In genomic region chr10:91591398-91591811, GRCm38 (mm10) we compare ENCODE assay signal across 13 mouse cellular contexts.
A peak's percentile ranks its signal among the peaks of the same experiment; 100 is the strongest.
DNase-seq lines count a peak whose midpoint lies in the region; ATAC-seq and TF ChIP-seq lines count a peak whose summit lies in the region.
"Had no signal": no experiment of that assay in that cellular context is flagged by ENCODE, and none has a peak within 500 bp of the region (broad histone marks: within the 10 kb centered on the region; RNA-seq: fewer than 3 reads in every experiment).

No protein-coding gene starts in this region.

- H3K27me3 ChIP-seq in forebrain, embryonic 13.5 days = no peaks in the 10 kb centered on the region
- no peaks in the 10 kb centered on the region for H3K27me3 ChIP-seq in forebrain, embryonic 11.5 days (ENCODE audit: control insufficient read depth, insufficient read depth, low read length)
- no peaks in the 10 kb centered on the region for H3K27me3 ChIP-seq in lung, embryonic 14.5 days (ENCODE audit: insufficient read depth, low read length)
- H3K27me3 ChIP-seq in neural tube, embryonic 14.5 days (ENCODE audit: control insufficient read depth, insufficient read depth, low read length) = no peaks in the 10 kb centered on the region
- H3K27me3 ChIP-seq in liver, postnatal 0 days (ENCODE audit: insufficient read depth, low read length) = no peaks in the 10 kb centered on the region

- H3K4me2 ChIP-seq in forebrain, embryonic 13.5 days = no peak overlapping the region
- H3K4me2 ChIP-seq in forebrain, embryonic 11.5 days (ENCODE audit: low read depth, low read length, severe bottlenecking) = no peak overlapping the region
- H3K4me2 ChIP-seq in lung, embryonic 14.5 days = no peak overlapping the region
- no peak overlapping the region for H3K4me2 ChIP-seq in neural tube, embryonic 14.5 days (ENCODE audit: low read depth, low read length)
- H3K4me2 ChIP-seq in liver, postnatal 0 days (ENCODE audit: low read depth, low read length) = no peak overlapping the region

- DNase-seq in forebrain, embryonic 11.5 days (ENCODE audit: low spot score) = no peak
- DNase-seq in lung, embryonic 14.5 days = peak; percentile 16
- DNase-seq in lung, postnatal 4 days = no peak
- peak; percentile 27 to 39 for DNase-seq in cerebellum, postnatal 36 days
- no peak for DNase-seq in liver, postnatal 0 days
- no peak for DNase-seq in adrenal gland, postnatal 25 days
- DNase-seq: adrenal gland, postnatal 36 days; gastrocnemius, postnatal 36 days; heart, postnatal 10 days; liver; lung, postnatal 10 days had no signal

- 39% methylated on average over 3 of the region's 3 CpGs for WGBS in forebrain, embryonic 13.5 days
- 76% methylated on average over 3 of the region's 3 CpGs for WGBS in forebrain, embryonic 11.5 days
- WGBS in lung, embryonic 14.5 days = 43% methylated on average over 3 of the region's 3 CpGs
- WGBS in neural tube, embryonic 14.5 days = 19% methylated on average over 3 of the region's 3 CpGs
- WGBS in liver, postnatal 0 days (ENCODE audit: insufficient replicate concordance) = 79% methylated on average over 3 of the region's 3 CpGs

- peak; percentile 51; the same call in 1 of the 2 replicates for ATAC-seq in forebrain, embryonic 13.5 days
- no peak for ATAC-seq in forebrain, embryonic 11.5 days (replicated peaks; ENCODE audit: low FRiP score)
- no peak; the same call in 1 of the 2 replicates for ATAC-seq in lung, embryonic 14.5 days (ENCODE audit: insufficient read depth)
- ATAC-seq in neural tube, embryonic 14.5 days (ENCODE audit: low read depth) = peak; percentile 74
- no peak for ATAC-seq in liver, postnatal 0 days

- no peaks in the 10 kb centered on the region for H3K9me3 ChIP-seq in forebrain, embryonic 13.5 days (replicated peaks)
- H3K9me3 ChIP-seq in forebrain, embryonic 11.5 days (ENCODE audit: control insufficient read depth, low read length) = no peaks in the 10 kb centered on the region
- no peaks in the 10 kb centered on the region for H3K9me3 ChIP-seq in lung, embryonic 14.5 days (ENCODE audit: low read depth, low read length)
- H3K9me3 ChIP-seq in neural tube, embryonic 14.5 days (ENCODE audit: control insufficient read depth, low read length) = no peaks in the 10 kb centered on the region
- no peaks in the 10 kb centered on the region for H3K9me3 ChIP-seq in liver, postnatal 0 days (ENCODE audit: low read length)

- H3K4me1 ChIP-seq in forebrain, embryonic 13.5 days = peaks cover 8% of the 10 kb centered on the region; the same call in 1 of the 2 replicates
- H3K4me1 ChIP-seq in forebrain, embryonic 11.5 days (replicated peaks; ENCODE audit: control insufficient read depth, insufficient read depth, low read length) = no peaks in the 10 kb centered on the region
- H3K4me1 ChIP-seq in lung, embryonic 14.5 days (ENCODE audit: insufficient read depth) = no peaks in the 10 kb centered on the region
- H3K4me1 ChIP-seq in neural tube, embryonic 14.5 days (ENCODE audit: control insufficient read depth, insufficient read depth, low read length) = no peaks in the 10 kb centered on the region
- no peaks in the 10 kb centered on the region for H3K4me1 ChIP-seq in liver, postnatal 0 days (ENCODE audit: insufficient read depth)

- no peak for TF ChIP-seq EP300 in liver, postnatal 0 days (IDR thresholded peaks at IDR 0.05; ENCODE audit: low read depth)

- H3K4me3 ChIP-seq in forebrain, embryonic 13.5 days = no peak overlapping the region
- H3K4me3 ChIP-seq in forebrain, embryonic 11.5 days (ENCODE audit: low read depth, low read length) = no peak overlapping the region
- no peak overlapping the region for H3K4me3 ChIP-seq in lung, embryonic 14.5 days (ENCODE audit: low read depth, low read length)
- H3K4me3 ChIP-seq in neural tube, embryonic 14.5 days (ENCODE audit: low read depth, low read length) = no peak overlapping the region
- H3K4me3 ChIP-seq in liver, postnatal 0 days (ENCODE audit: low read depth, low read length) = no peak overlapping the region

- no peak for TF ChIP-seq CTCF in lung, embryonic 14.5 days (IDR thresholded peaks at IDR 0.05; ENCODE audit: low read depth)
- TF ChIP-seq CTCF in liver, postnatal 0 days (IDR thresholded peaks at IDR 0.05; ENCODE audit: low read depth) = no peak

- no peak overlapping the region for H3K9ac ChIP-seq in forebrain, embryonic 13.5 days
- H3K9ac ChIP-seq in forebrain, embryonic 11.5 days (ENCODE audit: low read length) = no peak overlapping the region
- H3K9ac ChIP-seq in lung, embryonic 14.5 days = no peak overlapping the region
- no peak overlapping the region for H3K9ac ChIP-seq in neural tube, embryonic 14.5 days (replicated peaks; ENCODE audit: low read depth, low read length)
- no peak overlapping the region for H3K9ac ChIP-seq in liver, postnatal 0 days (replicated peaks)

- H3K27ac ChIP-seq in forebrain, embryonic 13.5 days = no peak overlapping the region
- no peak overlapping the region for H3K27ac ChIP-seq in forebrain, embryonic 11.5 days (ENCODE audit: low read depth, low read length)
- no peak overlapping the region for H3K27ac ChIP-seq in lung, embryonic 14.5 days (ENCODE audit: low read depth)
- H3K27ac ChIP-seq in neural tube, embryonic 14.5 days (ENCODE audit: low read depth, low read length) = no peak overlapping the region
- no peak overlapping the region for H3K27ac ChIP-seq in liver, postnatal 0 days (ENCODE audit: low read depth)

- no peaks in the 10 kb centered on the region for H3K36me3 ChIP-seq in forebrain, embryonic 13.5 days (ENCODE audit: poor library complexity, severe bottlenecking)
- H3K36me3 ChIP-seq in forebrain, embryonic 11.5 days (ENCODE audit: control insufficient read depth, insufficient read depth, low read length) = no peaks in the 10 kb centered on the region
- H3K36me3 ChIP-seq in lung, embryonic 14.5 days (ENCODE audit: insufficient read depth) = no peaks in the 10 kb centered on the region
- no peaks in the 10 kb centered on the region for H3K36me3 ChIP-seq in neural tube, embryonic 14.5 days (ENCODE audit: control insufficient read depth, insufficient read depth, low read length)
- H3K36me3 ChIP-seq in liver, postnatal 0 days (replicated peaks; ENCODE audit: insufficient read depth, low read length) = no peaks in the 10 kb centered on the region

Comparison
In these comparisons a context has a peak if more than half of its experiments do, and no peak if none do; other contexts are left out.
1. ATAC-seq: peak in forebrain, embryonic 13.5 days (single experiment) and neural tube, embryonic 14.5 days (single experiment); none in forebrain, embryonic 11.5 days (single experiment), lung, embryonic 14.5 days (single experiment) and liver, postnatal 0 days (single experiment).
2. DNase-seq: peak in lung, embryonic 14.5 days (single experiment) and cerebellum, postnatal 36 days (2 of 2); none in forebrain, embryonic 11.5 days (single experiment), lung, postnatal 4 days (0 of 2), liver, postnatal 0 days (single experiment) and adrenal gland, postnatal 25 days (single experiment).